Mouse (Mus musculus) liver, postnatal 0 days (tissue): Measurements from ENCODE around the gene Dennd1c. TPM values are rescaled to one million over a fixed set of nuclear protein-coding genes. Genes with fewer than 3 reads are reported as not detected.

Experiments used
- ATAC-seq: fragments of 200-750 bp; cut with Nextera tagmentation; 2 replicates; pipeline ENCODE4 v1.8.0; 2017; ENCODE audit warnings: mild to moderate bottlenecking, moderate library complexity
- DNase-seq: peaks from one replicate; pipeline ENCODE4 v3.0.0-alpha.2; 2016
- H3K27ac ChIP-seq: fragments of 300-500 bp; sonication (generic); 2 replicates; pipeline ENCODE4 v1.5.1; 2014; ENCODE audit warnings: antibody characterized with exemption, moderate library complexity, mild to moderate bottlenecking, low read depth
- H3K27me3 ChIP-seq: fragments of 300-500 bp; sonication (generic); 2 replicates; pipeline ENCODE4 v1.6.1; 2014; ENCODE audit warnings: low read length, control low read depth, mixed read lengths; ENCODE audit not compliant: insufficient read depth
- H3K36me3 ChIP-seq: fragments of 300-500 bp; sonication (generic); replicated peaks from 2 replicates; pipeline ENCODE4 v1.6.1; 2014; ENCODE audit warnings: mild to moderate bottlenecking, control low read depth, low read length, moderate library complexity, mixed read lengths; ENCODE audit not compliant: insufficient read depth
- H3K4me1 ChIP-seq: fragments of 300-500 bp; sonication (generic); 2 replicates; pipeline ENCODE4 v1.6.1; 2014; ENCODE audit warnings: antibody characterized with exemption, mild to moderate bottlenecking, control low read depth; ENCODE audit not compliant: insufficient read depth
- H3K4me2 ChIP-seq: fragments of 300-500 bp; sonication (generic); 2 replicates; pipeline ENCODE4 v1.6.1; 2014; ENCODE audit warnings: low read depth, mild to moderate bottlenecking, low read length, moderate library complexity, mixed read lengths
- H3K4me3 ChIP-seq: fragments of 300-500 bp; sonication (generic); 2 replicates; pipeline ENCODE4 v1.5.1; 2014; ENCODE audit warnings: low read depth, low read length
- H3K9ac ChIP-seq: fragments of 300-500 bp; sonication (generic); replicated peaks from 2 replicates; pipeline ENCODE4 v1.6.1; 2014; ENCODE audit warnings: mild to moderate bottlenecking, moderate library complexity
- H3K9me3 ChIP-seq: fragments of 300-500 bp; sonication (generic); 2 replicates; pipeline ENCODE4 v1.6.1; 2016; ENCODE audit warnings: mild to moderate bottlenecking, control low read depth, low read length, mixed read lengths
- CTCF ChIP-seq: sonication (generic); IDR thresholded peaks from 2 replicates; pipeline ENCODE4 v1.5.1; 2016; ENCODE audit warnings: antibody characterized with exemption, low read depth
- EP300 ChIP-seq: IDR thresholded peaks from 2 replicates; pipeline ENCODE4 v1.6.1; 2016; ENCODE audit warnings: antibody characterized with exemption, low read depth, mild to moderate bottlenecking
- WGBS: fragments of 180-500 bp; shearing (Covaris S2); extraction: QIAGEN DNeasy Blood & Tissue Kit; methylation state at CpG from one replicate; pipeline ENCODE4 v1.1.7; 2014; ENCODE audit not compliant: insufficient replicate concordance; 5-methylcytosine and 5-hydroxymethylcytosine counted together
- polyA plus RNA-seq: library from polyadenylated mRNA; unstranded; fragments of >200 nt; fragmentation: Nextera tagmentation; extraction: Ambion mirVana; gene quantifications from 2 replicates; pipeline ENCODE4 v1.2.1, GENCODE M21; 2015

The Dennd1c gene
- polyA plus RNA-seq, 1 experiment from 2014 or later: 3.5 TPM

DNA sequence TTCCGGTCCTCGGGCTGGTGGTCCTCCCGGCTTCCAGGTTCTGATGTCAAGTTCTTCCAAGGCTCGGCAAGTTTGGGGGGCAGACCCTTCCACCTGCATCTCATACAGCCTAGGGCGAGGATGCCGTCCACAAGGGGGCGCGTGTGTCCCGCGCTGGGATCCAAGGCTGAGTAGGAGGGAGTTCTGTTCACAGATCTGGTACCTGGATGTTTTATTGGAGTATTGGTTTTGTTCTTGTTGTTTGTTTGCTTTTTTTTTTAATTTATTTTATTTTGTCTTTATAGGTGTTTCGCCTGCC, 18.3 kb upstream of the Dennd1c start:
- Histone ChIP-seq H3K4me1 (peaks cover 5% of the 10 kb centered on the region; the same call in 1 of the 2 replicates), H3K36me3 (no peaks in the 10 kb centered on the region), H3K27me3 (no peaks in the 10 kb centered on the region), H3K9ac (no peak overlapping the region), H3K27ac (no peak overlapping the region), H3K9me3 (no peaks in the 10 kb centered on the region), H3K4me2 (peak overlapping the region; percentile 34), H3K4me3 (no peak overlapping the region)
- DNase-seq (peak; percentile 86), ATAC-seq (peak; percentile 60)
- WGBS: 2% methylated on average over 11 of the region's 11 CpGs
- TF ChIP-seq EP300 (no peak), CTCF (peak; percentile 93)

DNA sequence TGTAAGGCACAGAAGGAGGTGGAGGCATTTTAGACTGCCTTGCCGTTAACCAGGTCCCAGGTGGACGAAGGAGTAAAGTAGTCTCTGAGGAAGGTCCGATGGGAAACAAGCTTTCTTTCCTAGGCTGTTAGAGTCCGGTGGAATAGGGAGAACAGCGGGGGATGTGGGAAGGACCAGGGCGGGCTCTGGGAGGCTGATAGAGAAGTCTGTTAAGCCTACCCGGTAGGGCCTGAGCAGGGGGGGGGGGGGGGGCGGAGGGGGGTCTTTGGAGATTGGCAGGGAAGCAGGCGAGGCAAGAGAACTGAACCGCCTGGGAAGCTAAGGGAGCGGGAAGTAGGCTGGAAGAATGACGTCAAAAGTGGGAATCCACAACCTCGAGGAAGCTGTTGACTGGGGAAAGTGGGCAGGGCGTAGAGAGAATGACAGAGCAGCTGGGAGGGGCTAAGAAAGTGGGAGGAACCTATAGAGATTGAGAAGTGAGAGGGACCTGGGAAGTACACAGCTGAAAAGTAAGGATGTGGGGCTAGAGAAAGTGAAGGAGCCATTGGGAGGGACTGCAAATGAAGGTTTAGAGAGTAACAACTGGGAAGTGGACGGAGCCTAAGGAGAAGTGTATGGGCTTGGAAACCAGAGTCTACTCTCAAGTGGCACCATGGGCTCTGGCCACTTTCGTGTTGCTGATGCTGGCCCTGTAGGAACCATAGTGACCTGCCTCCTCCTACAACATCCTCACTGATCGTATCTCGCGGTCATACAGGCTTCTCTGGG, 17.7 kb upstream of the Dennd1c start:
- peak overlapping the region; percentile 34 for H3K4me2 ChIP-seq
- no peaks in the 10 kb centered on the region for H3K27me3 ChIP-seq
- H3K27ac ChIP-seq: no peak overlapping the region
- TF ChIP-seq CTCF (no peak), EP300 (no peak)
- WGBS: 6% methylated on average over 18 of the region's 19 CpGs
- no peaks in the 10 kb centered on the region for H3K9me3 ChIP-seq
- H3K4me1 ChIP-seq: peaks cover 5% of the 10 kb centered on the region; the same call in 1 of the 2 replicates
- ATAC-seq (peak; percentile 58), DNase-seq (peak; percentile 54)
- no peak overlapping the region for H3K9ac ChIP-seq
- H3K36me3 ChIP-seq: no peaks in the 10 kb centered on the region
- H3K4me3 ChIP-seq: no peak overlapping the region

DNA sequence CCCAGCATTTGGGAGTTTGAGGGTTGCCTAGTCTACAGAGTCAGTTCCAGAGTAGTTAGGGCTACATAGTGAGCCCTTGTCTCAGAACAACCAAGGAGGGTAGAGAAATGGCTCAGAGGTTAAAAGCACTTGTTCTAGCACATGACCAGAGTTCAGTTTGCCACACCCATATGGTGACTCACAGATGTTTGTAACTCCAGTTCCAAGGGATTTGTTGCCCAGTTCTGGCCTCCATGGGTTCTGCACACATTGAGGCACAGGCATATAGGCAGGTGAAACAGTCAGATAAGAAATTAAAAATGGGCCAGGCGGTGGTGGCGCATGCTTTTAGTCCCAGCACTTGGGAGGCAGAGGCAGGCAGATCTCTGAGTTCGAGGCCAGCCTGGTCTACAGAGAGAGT, 15.9 kb upstream of the Dennd1c start:
- DNase-seq (no peak), ATAC-seq (no peak)
- H3K4me2 ChIP-seq: no peak overlapping the region
- no peak overlapping the region for H3K9ac ChIP-seq
- 78% methylated on average over 3 of the region's 3 CpGs for WGBS
- no peak for TF ChIP-seq EP300
- no peak for TF ChIP-seq CTCF
- H3K27me3 ChIP-seq: no peaks in the 10 kb centered on the region
- H3K27ac ChIP-seq: no peak overlapping the region
- no peak overlapping the region for H3K4me3 ChIP-seq
- H3K4me1 ChIP-seq: no peaks in the 10 kb centered on the region
- no peaks in the 10 kb centered on the region for H3K36me3 ChIP-seq
- H3K9me3 ChIP-seq: no peaks in the 10 kb centered on the region

GRCm38 (mm10) chr17:57087049-57087832, 8.9 kb upstream of the Dennd1c start, which contains the start of gene Tubb4a:
TSS of gene Tubb4a (minus strand) at chr17:57087782.
- H3K4me2 ChIP-seq: peak within 1 kb of the TSS; percentile 38; the same call in 1 of the 2 replicates
- H3K27me3 ChIP-seq: peaks cover 21% of the 10 kb centered on the region
- H3K36me3 ChIP-seq: no peaks in the 10 kb centered on the region
- no peak within 1 kb of the TSS for H3K4me3 ChIP-seq
- no peak within 1 kb of the TSS for H3K27ac ChIP-seq
- H3K9me3 ChIP-seq: no peaks in the 10 kb centered on the region
- H3K9ac ChIP-seq: no peak within 1 kb of the TSS
- DNase-seq (no peak), ATAC-seq (no peak)
- 6% methylated on average over 31 of the region's 31 CpGs for WGBS
- no peak for TF ChIP-seq CTCF
- TF ChIP-seq EP300: no peak
- peaks cover 5% of the 10 kb centered on the region for H3K4me1 ChIP-seq

DNA sequence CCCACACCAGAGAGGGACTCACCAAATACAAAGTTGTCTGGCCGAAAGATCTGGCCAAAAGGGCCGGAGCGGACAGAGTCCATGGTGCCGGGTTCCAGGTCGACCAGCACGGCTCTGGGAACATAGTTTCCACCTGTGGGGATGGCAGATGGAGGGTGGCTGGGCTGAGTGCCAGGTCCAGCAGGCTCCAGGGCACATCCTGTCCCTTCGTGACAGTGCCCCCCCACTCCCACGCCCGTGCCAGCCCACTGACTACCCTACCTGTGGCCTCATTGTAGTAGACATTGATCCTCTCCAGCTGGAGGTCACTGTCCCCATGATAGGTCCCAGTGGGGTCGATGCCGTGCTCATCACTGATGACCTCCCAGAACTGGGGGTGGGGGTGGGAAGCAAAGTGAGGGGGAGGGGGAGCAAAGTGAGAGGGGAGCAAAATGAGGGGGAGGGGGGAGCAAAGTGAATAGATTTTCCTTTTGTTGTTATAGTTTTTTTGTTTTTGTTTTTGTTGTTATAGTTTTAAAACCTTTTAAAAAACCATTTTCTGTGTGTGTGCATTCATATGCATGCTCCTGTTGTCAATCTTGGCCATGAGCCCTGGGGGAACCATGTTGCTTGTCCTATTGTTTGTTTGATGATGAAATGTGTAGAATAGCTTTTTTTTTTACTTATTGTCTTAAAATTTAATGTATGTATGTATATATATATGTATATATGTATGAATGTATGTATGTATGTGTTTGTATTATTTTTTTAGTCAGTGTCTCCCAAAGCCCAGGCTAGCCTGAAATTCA, 7.8 kb upstream of the Dennd1c start:
- peaks cover 21% of the 10 kb centered on the region for H3K27me3 ChIP-seq
- DNase-seq (no peak), ATAC-seq (peak; percentile 50)
- no peaks in the 10 kb centered on the region for H3K36me3 ChIP-seq
- H3K4me2 ChIP-seq: no peak overlapping the region
- no peaks in the 10 kb centered on the region for H3K9me3 ChIP-seq
- H3K4me3 ChIP-seq: no peak overlapping the region
- peaks cover 5% of the 10 kb centered on the region for H3K4me1 ChIP-seq
- H3K9ac ChIP-seq: no peak overlapping the region
- no peak overlapping the region for H3K27ac ChIP-seq
- TF ChIP-seq EP300: no peak
- TF ChIP-seq CTCF: no peak
- 76% methylated on average over 11 of the region's 11 CpGs for WGBS

DNA sequence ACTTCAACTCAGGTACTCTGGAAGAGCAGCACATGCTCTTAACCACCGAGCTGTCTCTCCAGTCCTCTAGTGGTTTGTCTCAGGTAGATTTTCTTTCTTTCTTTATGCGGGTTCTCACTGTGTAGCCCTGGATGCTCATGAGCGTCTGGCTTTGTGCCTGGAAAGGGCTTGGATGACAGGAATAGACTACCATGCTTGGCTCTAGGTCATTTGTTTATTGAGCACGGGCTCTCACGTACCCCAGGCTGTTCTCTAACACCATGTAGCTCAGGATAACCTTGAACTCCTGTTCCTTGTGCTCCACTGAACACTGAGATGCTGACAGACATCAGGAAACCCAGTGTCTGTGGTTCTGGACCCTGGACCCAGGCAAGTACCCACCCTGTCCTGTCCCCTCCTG, 4.2 kb upstream of the Dennd1c start:
- Histone ChIP-seq H3K4me2 (no peak overlapping the region), H3K27me3 (peaks cover 13% of the 10 kb centered on the region), H3K27ac (no peak overlapping the region), H3K9me3 (no peaks in the 10 kb centered on the region), H3K4me1 (peaks cover 5% of the 10 kb centered on the region), H3K9ac (no peak overlapping the region), H3K4me3 (no peak overlapping the region), H3K36me3 (no peaks in the 10 kb centered on the region)
- ATAC-seq (no peak), DNase-seq (no peak)
- TF ChIP-seq CTCF (no peak), EP300 (no peak)
- 67% methylated on average over 5 of the region's 5 CpGs for WGBS
